ENCODE assay signal across 8 mouse cellular contexts in the genomic region with DNA sequence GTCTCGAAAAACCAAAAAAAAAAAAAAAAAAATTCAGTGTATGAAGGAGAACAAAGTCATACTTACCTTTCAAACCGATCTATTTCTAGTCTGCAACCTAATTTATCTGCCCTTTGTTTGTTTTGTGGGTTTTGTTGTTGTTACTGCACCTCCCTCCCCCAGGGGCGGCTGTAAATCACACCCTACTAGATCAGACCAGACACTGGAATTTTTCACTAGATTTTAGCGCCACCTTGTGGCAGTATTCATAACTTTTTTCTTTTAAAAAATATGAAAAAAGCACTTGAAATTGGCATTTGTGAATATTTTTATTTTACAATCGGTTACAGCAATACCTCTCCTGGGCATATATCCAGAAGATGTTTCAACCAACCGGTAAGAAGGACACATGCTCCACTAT. TPM values are rescaled to one million over a fixed set of nuclear protein-coding genes. Genes with fewer than 3 reads are reported as not detected.
DNase-seq lines count a peak whose midpoint lies in the region; ATAC-seq and TF ChIP-seq lines count a peak whose summit lies in the region.
"Had no signal": no experiment of that assay in that cellular context is flagged by ENCODE, and none has a peak within 500 bp of the region (broad histone marks: within the 10 kb centered on the region; RNA-seq: fewer than 3 reads in every experiment).

No protein-coding gene starts in this region.

- no peak overlapping the region for H3K4me2 ChIP-seq in liver, embryonic 12.5 days
- H3K4me2 ChIP-seq: limb, embryonic 12.5 days had no signal

- H3K36me3 ChIP-seq in liver, adult 2 months (ENCODE audit: control insufficient read depth, insufficient read depth, low read length), result no peaks in the 10 kb centered on the region
- H3K36me3 ChIP-seq in liver, embryonic 12.5 days, result no peaks in the 10 kb centered on the region
- H3K36me3 ChIP-seq in MEL (ENCODE audit: control insufficient read depth in 1 of 2, insufficient read depth in 2 of 2, low read length in 2 of 2), result no peaks in the 10 kb centered on the region; a peak in 1 of 4 replicates
- H3K36me3 ChIP-seq in limb, embryonic 10.5 days, result no peaks in the 10 kb centered on the region
- H3K36me3 ChIP-seq: limb, embryonic 12.5 days had no signal

- H3K4me3 ChIP-seq in liver, adult 2 months (ENCODE audit: insufficient read depth, low read depth, low read length), result no peak overlapping the region
- H3K4me3 ChIP-seq in liver, embryonic 12.5 days, result no peak overlapping the region
- H3K4me3 ChIP-seq in MEL (ENCODE audit: control insufficient read depth in 1 of 2, insufficient read depth in 1 of 2, low read depth in 2 of 2, low read length in 2 of 2), result no peak overlapping the region
- H3K4me3 ChIP-seq in bone marrow, adult 2 months (replicated peaks; ENCODE audit: control insufficient read depth, low read depth, low read length), result no peak overlapping the region
- no peak overlapping the region for H3K4me3 ChIP-seq in limb, embryonic 10.5 days
- H3K4me3 ChIP-seq: limb, embryonic 12.5 days had no signal

- H3K27me3 ChIP-seq in liver, adult 2 months (ENCODE audit: control insufficient read depth, insufficient read depth, low read length), result no peaks in the 10 kb centered on the region
- H3K27me3 ChIP-seq in liver, embryonic 12.5 days (replicated peaks), result peaks cover 18% of the 10 kb centered on the region
- peaks cover 0 to 1% of the 10 kb centered on the region in 2 experiments; a peak in 1 of 4 replicates for H3K27me3 ChIP-seq in MEL (ENCODE audit: control insufficient read depth in 1 of 2, insufficient read depth in 2 of 2, low read length in 2 of 2)
- no peaks in the 10 kb centered on the region for H3K27me3 ChIP-seq in limb, embryonic 10.5 days (ENCODE audit: low read depth, poor library complexity, severe bottlenecking)
- H3K27me3 ChIP-seq: limb, embryonic 12.5 days had no signal

- TF ChIP-seq POLR2A in liver, adult 2 months (IDR thresholded peaks at IDR 0.05; ENCODE audit: extremely low read depth, insufficient read depth, low read length), result no peak
- TF ChIP-seq POLR2A in MEL (IDR thresholded peaks at IDR 0.05; ENCODE audit: control insufficient read depth in 1 of 2, insufficient read depth in 1 of 2, low read depth in 1 of 2, low read length in 2 of 2, poor library complexity in 1 of 2), result no peak
- TF ChIP-seq POLR2A in bone marrow, adult 2 months (IDR thresholded peaks at IDR 0.05; ENCODE audit: borderline replicate concordance, control insufficient read depth, low read depth, low read length), result no peak

- H3K4me1 ChIP-seq in liver, adult 2 months (ENCODE audit: control insufficient read depth, insufficient read depth, low read length), result peaks cover 13% of the 10 kb centered on the region
- H3K4me1 ChIP-seq in liver, embryonic 12.5 days, result peaks cover 40% of the 10 kb centered on the region
- H3K4me1 ChIP-seq in MEL (ENCODE audit: control insufficient read depth in 1 of 2, insufficient read depth in 2 of 2, low read length in 2 of 2), result peaks cover 2 to 19% of the 10 kb centered on the region in 2 experiments
- H3K4me1 ChIP-seq in bone marrow, adult 2 months (ENCODE audit: control insufficient read depth, insufficient read depth, low read length), result no peaks in the 10 kb centered on the region; the same call in 1 of the 2 replicates
- H3K4me1 ChIP-seq in limb, embryonic 10.5 days, result peaks cover 32% of the 10 kb centered on the region

- TF ChIP-seq RAD21 in MEL (IDR thresholded peaks at IDR 0.05; ENCODE audit: low read depth, low read length), result peak; percentile 82

- DNase-seq in liver, adult 2 months (ENCODE audit: extremely low read depth, low read depth, low spot score), result peak; percentile 51
- DNase-seq in MEL (ENCODE audit: low read depth, low spot score), result peak; percentile 74
- DNase-seq in forelimb bud, embryonic 11.5 days (ENCODE audit: low read depth, low spot score), result peak; percentile 74
- peak; percentile 56 for DNase-seq in limb, embryonic 10.5 days (ENCODE audit: low spot score)

- peaks cover 13% of the 10 kb centered on the region; the same call in 1 of the 2 replicates for H3K79me2 ChIP-seq in liver, adult 2 months (ENCODE audit: control insufficient read depth, insufficient read depth, low read length)
- H3K79me2 ChIP-seq in MEL (ENCODE audit: control insufficient read depth, insufficient read depth, low read length, poor library complexity), result no peaks in the 10 kb centered on the region; the same call in 1 of the 2 replicates

- no peak overlapping the region for H3K9ac ChIP-seq in liver, adult 2 months (ENCODE audit: low read depth, low read length)
- H3K9ac ChIP-seq in liver, embryonic 12.5 days, result no peak overlapping the region
- H3K9ac ChIP-seq in MEL (ENCODE audit: control insufficient read depth, low read depth, low read length, poor library complexity, severe bottlenecking), result no peak overlapping the region
- H3K9ac ChIP-seq: limb, embryonic 12.5 days had no signal

- 9% methylated on average over 6 of the region's 6 CpGs for WGBS in liver, adult 2 months
- 9% methylated on average over 6 of the region's 6 CpGs for WGBS in liver, embryonic 12.5 days (ENCODE audit: insufficient replicate concordance)
- WGBS in bone marrow, adult 2 months, result 5% methylated on average over 6 of the region's 6 CpGs
- 13% methylated on average over 6 of the region's 6 CpGs for WGBS in limb, embryonic 10.5 days

- TF ChIP-seq EP300 in MEL (IDR thresholded peaks at IDR 0.05; ENCODE audit: low read depth in 1 of 2, low read length in 2 of 2), result no peak

- no peaks in the 10 kb centered on the region for H3K9me3 ChIP-seq in liver, embryonic 12.5 days (replicated peaks)
- no peaks in the 10 kb centered on the region for H3K9me3 ChIP-seq in MEL (replicated peaks; ENCODE audit: insufficient read depth, low read length)
- H3K9me3 ChIP-seq in limb, embryonic 10.5 days (replicated peaks), result no peaks in the 10 kb centered on the region
- H3K9me3 ChIP-seq: limb, embryonic 12.5 days had no signal

- ATAC-seq in liver, embryonic 12.5 days, result no peak
- no peak for ATAC-seq in megakaryocyte, adult 5-6 weeks (ENCODE audit: poor library complexity, severe bottlenecking)

- no peak overlapping the region for H3K27ac ChIP-seq in liver, adult 2 months (replicated peaks; ENCODE audit: insufficient read depth, low read depth, low read length)
- H3K27ac ChIP-seq in liver, embryonic 12.5 days, result no peak overlapping the region
- H3K27ac ChIP-seq in MEL (ENCODE audit: control insufficient read depth, low read depth, low read length), result no peak overlapping the region
- no peak overlapping the region for H3K27ac ChIP-seq in bone marrow, adult 2 months (ENCODE audit: control insufficient read depth, insufficient read depth, low read depth, low read length, poor library complexity)
- no peak overlapping the region for H3K27ac ChIP-seq in limb, embryonic 10.5 days
- H3K27ac ChIP-seq: limb, embryonic 12.5 days had no signal

- no peak for TF ChIP-seq CTCF in liver, adult 2 months (IDR thresholded peaks at IDR 0.05; ENCODE audit: low read depth, low read length)
- peak; percentile 12 to 78 (median 26); a peak in 5 of 6 replicates for TF ChIP-seq CTCF in MEL (IDR thresholded peaks at IDR 0.05 in 2 of 3, conservative IDR thresholded peaks at IDR 0.05 in 1 of 3; ENCODE audit: control insufficient read depth in 1 of 3, insufficient read depth in 1 of 3, low read depth in 2 of 3, low read length in 3 of 3, poor library complexity in 1 of 3, severe bottlenecking in 1 of 3)
- TF ChIP-seq CTCF in bone marrow, adult 2 months (IDR thresholded peaks at IDR 0.05; ENCODE audit: control insufficient read depth, insufficient read depth, low read length), result 0 out of 2 replicates have a peak, but pooled peaks have one; percentile 8

TF ChIP-seq in MEL, 35 proteins besides CTCF, POLR2A, EP300 and RAD21:
- no peak for TF ChIP-seq NELFE (IDR thresholded peaks at IDR 0.05; ENCODE audit: low read depth, low read length)
- TF ChIP-seq CHD1 (IDR thresholded peaks at IDR 0.05; ENCODE audit: low read depth, low read length), result no peak
- TF ChIP-seq SMC3 (IDR thresholded peaks at IDR 0.05; ENCODE audit: low read depth, low read length), result peak; percentile 74
- no peak for TF ChIP-seq BHLHE40 (IDR thresholded peaks at IDR 0.05; ENCODE audit: borderline replicate concordance, low read depth, low read length)
- no peak for TF ChIP-seq SIN3A (IDR thresholded peaks at IDR 0.05; ENCODE audit: low read length)
- no peak for TF ChIP-seq JUND (IDR thresholded peaks at IDR 0.05; ENCODE audit: low read depth, low read length)
- no peak for TF ChIP-seq MYB (IDR thresholded peaks at IDR 0.05; ENCODE audit: low read depth, low read length)
- no peak for TF ChIP-seq GATA1 (IDR thresholded peaks at IDR 0.05; ENCODE audit: low read depth, low read length)
- no peak for TF ChIP-seq MAX (IDR thresholded peaks at IDR 0.05; ENCODE audit: low read length)
- TF ChIP-seq ZNF384 (IDR thresholded peaks at IDR 0.05; ENCODE audit: low read depth, low read length), result peak; percentile 71
- TF ChIP-seq ZC3H11A (IDR thresholded peaks at IDR 0.05; ENCODE audit: low read depth, low read length), result peak; percentile 66
TF ChIP-seq in MEL: peak in this region for 3.

RNA-seq across cellular contexts. Expression of a gene that starts 2.7 kb away (rescaled TPM):
- total RNA-seq in liver, adult 2 months (2014; rRNA removed), result 12.8 and 25.2 TPM in 2 replicates
- 24.9 and 31.0 TPM in 2 replicates for polyA plus RNA-seq in liver, adult 2 months (2012; rRNA removed)
- 12.3 and 12.4 TPM in 2 replicates for polyA plus RNA-seq in liver, embryonic 12.5 days (2016; fragmentation: Nextera tagmentation; extraction: Ambion mirVana)
- total RNA-seq in MEL (2012; rRNA removed), result 1.4 and 1.8 TPM in 2 replicates
- polyA plus RNA-seq in MEL (2012; ENCODE audit: insufficient read depth in 1 of 2, insufficient read length in 2 of 2, low read depth in 1 of 2, low replicate concordance in 2 of 2, missing spikeins in 1 of 2), result 1 to 10 TPM in 1 of 2 experiments, not detected in 1; 6.0 TPM
- polyA plus RNA-seq in bone marrow, adult 2 months (2011; ENCODE audit: insufficient read depth, insufficient read length, low replicate concordance, missing spikeins), result 22.7 and 34.2 TPM in 2 replicates
- 14.7 and 16.7 TPM in 2 replicates for polyA plus RNA-seq in limb, embryonic 10.5 days (2016; fragmentation: Nextera tagmentation; extraction: Ambion mirVana)
- total RNA-seq in megakaryocyte, adult 5-6 weeks (2015), result 107 and 120 TPM in 2 replicates
- 55.4 and 60.5 TPM in 2 replicates for total RNA-seq in megakaryocyte, adult 5-6 weeks (2017)
